Mouse (Mus musculus) lung, postnatal 0 days (tissue): ENCODE measurements around the gene Patz1.

ENCODE experiments used
- CTCF ChIP-seq: IDR thresholded peaks from 2 replicates; pipeline ENCODE4 v1.5.1; 2016; ENCODE audit warnings: antibody characterized with exemption, mild to moderate bottlenecking
- EP300 ChIP-seq: IDR thresholded peaks from 2 replicates; pipeline ENCODE4 v1.6.1; 2016; ENCODE audit warnings: antibody characterized with exemption, mild to moderate bottlenecking, control low read depth

DNA sequence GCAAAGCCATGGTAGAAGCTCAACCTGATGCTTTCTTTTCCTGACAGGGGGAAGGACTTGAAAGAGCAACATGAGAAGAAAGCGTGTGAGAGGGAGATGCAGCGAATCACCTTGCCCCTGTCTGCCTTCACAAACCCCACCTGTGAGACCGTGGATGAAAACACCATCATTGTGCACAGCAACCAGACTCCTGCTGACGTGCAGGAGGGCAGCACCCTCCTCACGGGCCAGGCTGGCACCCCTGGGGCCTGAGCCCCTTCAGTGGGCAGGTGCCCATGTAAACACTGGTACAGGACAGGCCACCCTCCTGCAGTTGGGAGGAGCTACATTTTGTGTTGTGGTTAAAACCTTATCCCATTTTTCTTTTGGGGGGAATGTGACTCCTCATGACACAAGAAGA is 52.8 kb downstream of the Patz1 start:
- TF ChIP-seq CTCF (no peak), EP300 (no peak)
